Mouse (Mus musculus) ES-Bruce4 (cell line): Measurements from ENCODE around the gene Dus2.

Experiments used
- CTCF ChIP-seq: IDR thresholded peaks from one replicate; pipeline ENCODE4 v1.8.1; 2011; ENCODE audit warnings: low read depth, low read length
- EP300 ChIP-seq: IDR thresholded peaks from 2 replicates; pipeline ENCODE4 v1.6.1; 2011; ENCODE audit warnings: low read depth, low read length; ENCODE audit not compliant: insufficient read depth
- POLR2A ChIP-seq: IDR thresholded peaks from one replicate; pipeline ENCODE4 v1.8.1; 2011; ENCODE audit warnings: low read length; ENCODE audit not compliant: insufficient read depth

GRCm38 (mm10) chr8:105951057-105951659, 40.0 kb upstream of the Dus2 start:
- TF ChIP-seq POLR2A (no peak), CTCF (no peak), EP300 (no peak)
